Mouse (Mus musculus) erythroblast, embryonic 14.5 days (primary cell): ENCODE measurements around the gene Pole3. TPM values are rescaled to one million over a fixed set of nuclear protein-coding genes. Genes with fewer than 3 reads are reported as not detected.

Experiments
- H3K27me3 ChIP-seq: 2 replicates; pipeline ENCODE4 v1.6.1; 2012; ENCODE audit warnings: inconsistent platforms; ENCODE audit not compliant: control insufficient read depth
- H3K36me3 ChIP-seq: 2 replicates; pipeline ENCODE4 v1.6.1; 2012; ENCODE audit warnings: mild to moderate bottlenecking, inconsistent platforms; ENCODE audit not compliant: control insufficient read depth
- H3K4me1 ChIP-seq: 2 replicates; pipeline ENCODE4 v1.6.1; 2012; ENCODE audit warnings: inconsistent platforms; ENCODE audit not compliant: control insufficient read depth
- H3K4me3 ChIP-seq: replicated peaks from 2 replicates; pipeline ENCODE3; 2012; ENCODE audit warnings: moderate library complexity, mild to moderate bottlenecking, inconsistent platforms
- H3K9me3 ChIP-seq: 2 replicates; pipeline ENCODE4 v1.6.1; 2012; ENCODE audit warnings: low read length, inconsistent platforms, mixed read lengths; ENCODE audit not compliant: control insufficient read depth
- GATA1 ChIP-seq: IDR thresholded peaks from 2 replicates; pipeline ENCODE4 v1.6.1; 2012; ENCODE audit warnings: low read length, inconsistent platforms, mixed read lengths
- TAL1 ChIP-seq: IDR thresholded peaks from 3 replicates; pipeline ENCODE4 v1.6.1; 2012; ENCODE audit warnings: low read length, inconsistent platforms, mixed read lengths
- polyA plus RNA-seq: library from polyadenylated mRNA; stranded (reverse); fragments of >175 nt; gene quantifications from 2 replicates; pipeline ENCODE4 v1.2.3, GENCODE M21; 2012

Gene Pole3
- polyA plus RNA-seq, 1 experiment: 9.7 TPM

GRCm38 (mm10) chr4:62515490-62515889 is 9.4 kb downstream of the Pole3 start:
- Histone ChIP-seq H3K4me1 (peaks cover 76% of the 10 kb centered on the region), H3K36me3 (peaks cover 82% of the 10 kb centered on the region)

GRCm38 (mm10) chr4:62514995-62515394 is 9.9 kb downstream of the Pole3 start:
- TF ChIP-seq TAL1 (no peak), GATA1 (no peak)
- Histone ChIP-seq H3K9me3 (no peaks in the 10 kb centered on the region), H3K4me1 (peaks cover 76% of the 10 kb centered on the region), H3K27me3 (no peaks in the 10 kb centered on the region), H3K36me3 (peaks cover 87% of the 10 kb centered on the region), H3K4me3 (peak overlapping the region; percentile 65)

More at GRCm38 (mm10) chr4:62515490-62515889, 9.4 kb downstream of the Pole3 start:
- H3K4me3 ChIP-seq: peak overlapping the region; percentile 65
- no peaks in the 10 kb centered on the region for H3K9me3 ChIP-seq
- no peak for TF ChIP-seq TAL1
- TF ChIP-seq GATA1: peak; percentile 54
- no peaks in the 10 kb centered on the region for H3K27me3 ChIP-seq

GRCm38 (mm10) chr4:62513998-62514506 is 10.8 kb downstream of the Pole3 start:
- no peaks in the 10 kb centered on the region; the same call in 1 of the 2 replicates for H3K27me3 ChIP-seq
- peaks cover 94% of the 10 kb centered on the region for H3K36me3 ChIP-seq
- peak overlapping the region; percentile 65 for H3K4me3 ChIP-seq
- peaks cover 84% of the 10 kb centered on the region for H3K4me1 ChIP-seq
- no peaks in the 10 kb centered on the region for H3K9me3 ChIP-seq
- TF ChIP-seq TAL1 (no peak), GATA1 (no peak)

- TF ChIP-seq TAL1 (no peak), GATA1 (no peak)
- peaks cover 97% of the 10 kb centered on the region for H3K4me1 ChIP-seq
- H3K4me3 ChIP-seq: peak overlapping the region; percentile 3
- H3K27me3 ChIP-seq: no peaks in the 10 kb centered on the region; the same call in 1 of the 2 replicates
- H3K9me3 ChIP-seq: no peaks in the 10 kb centered on the region
- peaks cover 91% of the 10 kb centered on the region for H3K36me3 ChIP-seq
Measured at GRCm38 (mm10) chr4:62509946-62510345, 14.9 kb downstream of the Pole3 start.

- Histone ChIP-seq H3K4me1 (peaks cover 97% of the 10 kb centered on the region), H3K36me3 (peaks cover 82% of the 10 kb centered on the region), H3K27me3 (no peaks in the 10 kb centered on the region; the same call in 1 of the 2 replicates), H3K4me3 (peak overlapping the region; percentile 0), H3K9me3 (no peaks in the 10 kb centered on the region)
- no peak for TF ChIP-seq TAL1
- TF ChIP-seq GATA1: no peak
Measured at GRCm38 (mm10) chr4:62508839-62509238, 16.0 kb downstream of the Pole3 start.

GRCm38 (mm10) chr4:62506798-62507197 is 18.1 kb downstream of the Pole3 start:
- no peak for TF ChIP-seq GATA1
- Histone ChIP-seq H3K4me1 (peaks cover 97% of the 10 kb centered on the region), H3K9me3 (no peaks in the 10 kb centered on the region), H3K4me3 (no peak overlapping the region), H3K36me3 (peaks cover 62% of the 10 kb centered on the region), H3K27me3 (no peaks in the 10 kb centered on the region; the same call in 1 of the 2 replicates)

- peaks cover 54% of the 10 kb centered on the region for H3K36me3 ChIP-seq
- TF ChIP-seq TAL1 (no peak), GATA1 (no peak)
- no peak overlapping the region for H3K4me3 ChIP-seq
- H3K9me3 ChIP-seq: no peaks in the 10 kb centered on the region
- no peaks in the 10 kb centered on the region; the same call in 1 of the 2 replicates for H3K27me3 ChIP-seq
- H3K4me1 ChIP-seq: peaks cover 97% of the 10 kb centered on the region
Measured at GRCm38 (mm10) chr4:62505991-62506390, 18.9 kb downstream of the Pole3 start.

GRCm38 (mm10) chr4:62503374-62503970 is 21.4 kb downstream of the Pole3 start, which contains the start of gene Hdhd3:
Hdhd3 (minus strand) TSS chr4:62503467.
- H3K4me3 ChIP-seq: peak within 1 kb of the TSS; percentile 67
- no peaks in the 10 kb centered on the region for H3K9me3 ChIP-seq
- peaks cover 87% of the 10 kb centered on the region for H3K4me1 ChIP-seq
- no peaks in the 10 kb centered on the region for H3K27me3 ChIP-seq
- no peak for TF ChIP-seq TAL1
- TF ChIP-seq GATA1: no peak
- H3K36me3 ChIP-seq: peaks cover 46% of the 10 kb centered on the region

- TF ChIP-seq TAL1: no peak
- Histone ChIP-seq H3K27me3 (no peaks in the 10 kb centered on the region), H3K4me1 (peaks cover 82% of the 10 kb centered on the region), H3K9me3 (no peaks in the 10 kb centered on the region), H3K4me3 (peak overlapping the region; percentile 67), H3K36me3 (peaks cover 46% of the 10 kb centered on the region)
Measured at GRCm38 (mm10) chr4:62502969-62503368, 21.9 kb downstream of the Pole3 start.
